Mouse (Mus musculus) ES-Bruce4 (cell line): ENCODE measurements around the gene Cd160. TPM values are rescaled to one million over a fixed set of nuclear protein-coding genes. Genes with fewer than 3 reads are reported as not detected.

Source experiments
- H3K27ac ChIP-seq: 2 replicates; pipeline ENCODE4 v1.5.1; 2012; ENCODE audit warnings: low read length, inconsistent platforms; ENCODE audit not compliant: insufficient read depth
- H3K27me3 ChIP-seq: 2 replicates; pipeline ENCODE4 v1.6.1; 2012; ENCODE audit warnings: mild to moderate bottlenecking, low read length, inconsistent platforms; ENCODE audit not compliant: control insufficient read depth, poor library complexity, insufficient read depth, severe bottlenecking
- H3K36me3 ChIP-seq: 2 replicates; pipeline ENCODE4 v1.6.1; 2012; ENCODE audit warnings: inconsistent platforms, mild to moderate bottlenecking, low read length, moderate library complexity; ENCODE audit not compliant: control insufficient read depth, poor library complexity, insufficient read depth, severe bottlenecking
- H3K4me1 ChIP-seq: one replicate; pipeline ENCODE4 v1.8.1; 2011; ENCODE audit warnings: low read length; ENCODE audit not compliant: control insufficient read depth, insufficient read depth
- H3K4me3 ChIP-seq: 2 replicates; pipeline ENCODE4 v1.5.1; 2011; ENCODE audit warnings: low read depth, mild to moderate bottlenecking, low read length
- H3K9ac ChIP-seq: 2 replicates; pipeline ENCODE4 v1.6.1; 2012; ENCODE audit warnings: low read depth, mild to moderate bottlenecking, inconsistent platforms; ENCODE audit not compliant: poor library complexity, severe bottlenecking
- H3K9me3 ChIP-seq: replicated peaks from 2 replicates; pipeline ENCODE4 v1.6.1; 2012; ENCODE audit warnings: mild to moderate bottlenecking, low read length, inconsistent platforms; ENCODE audit not compliant: control insufficient read depth, poor library complexity, insufficient read depth, severe bottlenecking
- CTCF ChIP-seq: IDR thresholded peaks from one replicate; pipeline ENCODE4 v1.8.1; 2011; ENCODE audit warnings: low read depth, low read length
- EP300 ChIP-seq: IDR thresholded peaks from 2 replicates; pipeline ENCODE4 v1.6.1; 2011; ENCODE audit warnings: low read depth, low read length; ENCODE audit not compliant: insufficient read depth
- POLR2A ChIP-seq: IDR thresholded peaks from one replicate; pipeline ENCODE4 v1.8.1; 2011; ENCODE audit warnings: low read length; ENCODE audit not compliant: insufficient read depth
- polyA plus RNA-seq: library from polyadenylated mRNA; stranded (reverse); fragments of >200 nt; gene quantifications from 2 replicates; pipeline ENCODE4 v1.2.4, GENCODE M21; 2011; ENCODE audit warnings: low read depth; ENCODE audit not compliant: missing spikeins, insufficient read depth, insufficient read length

Cd160 gene
- polyA plus RNA-seq, 1 experiment: not detected

DNA sequence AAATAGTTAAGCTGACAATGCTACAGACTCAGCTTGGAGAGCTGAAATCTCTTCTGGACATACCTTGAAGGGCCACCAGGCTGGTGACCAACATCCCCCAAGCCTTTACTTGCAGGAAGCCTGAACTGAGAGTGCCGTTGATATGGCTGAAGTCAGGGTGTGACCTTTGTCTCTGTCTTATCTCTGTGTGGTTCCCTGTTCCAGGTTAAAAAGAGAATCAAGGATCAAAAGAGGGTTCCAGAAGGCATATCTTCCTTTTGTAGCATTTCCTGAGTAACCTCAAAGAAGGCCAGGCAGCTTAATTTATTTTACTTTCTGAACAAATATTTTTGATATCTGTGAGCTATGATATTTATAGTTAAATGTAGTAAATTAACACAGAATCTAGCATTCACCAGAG lies 26.9 kb downstream of the Cd160 start:
- Histone ChIP-seq H3K36me3 (no peaks in the 10 kb centered on the region), H3K27me3 (no peaks in the 10 kb centered on the region), H3K4me3 (no peak overlapping the region), H3K9me3 (peaks cover 2% of the 10 kb centered on the region; the same call in 1 of the 2 replicates), H3K27ac (no peak overlapping the region), H3K4me1 (no peaks in the 10 kb centered on the region), H3K9ac (no peak overlapping the region)
- no peak for TF ChIP-seq CTCF
- TF ChIP-seq EP300: no peak
- TF ChIP-seq POLR2A: no peak

GRCm38 (mm10) chr3:96800254-96800653 lies 28.9 kb downstream of the Cd160 start:
- no peak overlapping the region for H3K27ac ChIP-seq
- no peaks in the 10 kb centered on the region for H3K4me1 ChIP-seq
- H3K27me3 ChIP-seq: no peaks in the 10 kb centered on the region
- no peaks in the 10 kb centered on the region for H3K36me3 ChIP-seq
- no peak overlapping the region for H3K4me3 ChIP-seq
- H3K9ac ChIP-seq: no peak overlapping the region
- H3K9me3 ChIP-seq: no peaks in the 10 kb centered on the region; the same call in 1 of the 2 replicates
- TF ChIP-seq CTCF (no peak), EP300 (no peak), POLR2A (no peak)

- Histone ChIP-seq H3K27me3 (no peaks in the 10 kb centered on the region), H3K9ac (no peak overlapping the region), H3K36me3 (peaks cover 6% of the 10 kb centered on the region; the same call in 1 of the 2 replicates), H3K4me1 (no peaks in the 10 kb centered on the region), H3K4me3 (no peak overlapping the region), H3K27ac (no peak overlapping the region), H3K9me3 (no peaks in the 10 kb centered on the region)
- no peak for TF ChIP-seq POLR2A
- no peak for TF ChIP-seq EP300
- no peak for TF ChIP-seq CTCF
Measured at GRCm38 (mm10) chr3:96788506-96788905, 40.6 kb downstream of the Cd160 start.

GRCm38 (mm10) chr3:96787784-96788183 lies 41.4 kb downstream of the Cd160 start:
- TF ChIP-seq CTCF (no peak), EP300 (no peak), POLR2A (no peak)
- Histone ChIP-seq H3K36me3 (peaks cover 6% of the 10 kb centered on the region; the same call in 1 of the 2 replicates), H3K27me3 (no peaks in the 10 kb centered on the region)

DNA sequence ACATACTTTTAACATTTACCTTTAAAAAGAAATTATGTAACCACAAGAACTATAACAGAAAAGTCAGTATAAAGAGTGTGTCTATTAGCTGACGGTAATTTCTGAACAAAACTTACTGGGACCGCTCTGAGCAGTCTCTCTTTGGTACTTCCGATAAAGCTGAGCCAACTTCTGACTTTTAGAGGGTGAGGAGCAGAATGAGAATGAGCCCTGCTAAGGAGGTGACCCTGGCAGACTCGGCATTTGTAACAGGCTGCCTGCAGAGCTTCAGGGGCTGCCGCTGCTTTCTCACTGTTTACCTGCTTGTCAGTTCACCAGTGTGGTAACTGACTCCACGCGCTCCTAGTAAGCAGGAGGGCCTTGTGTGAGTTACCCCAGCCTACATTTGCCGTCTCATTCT lies 46.9 kb downstream of the Cd160 start:
- no peak overlapping the region for H3K27ac ChIP-seq
- 0 out of 2 replicates have a peak, but pooled peaks cover 2% of the 10 kb centered on the region for H3K36me3 ChIP-seq
- no peaks in the 10 kb centered on the region for H3K4me1 ChIP-seq
- TF ChIP-seq POLR2A: no peak
- TF ChIP-seq EP300: no peak
- TF ChIP-seq CTCF: no peak
- H3K4me3 ChIP-seq: no peak overlapping the region
- H3K9ac ChIP-seq: no peak overlapping the region
- H3K9me3 ChIP-seq: no peaks in the 10 kb centered on the region
- no peaks in the 10 kb centered on the region for H3K27me3 ChIP-seq

More at GRCm38 (mm10) chr3:96787784-96788183, 41.4 kb downstream of the Cd160 start:
- Histone ChIP-seq H3K4me3 (no peak overlapping the region), H3K9ac (no peak overlapping the region), H3K4me1 (no peaks in the 10 kb centered on the region), H3K27ac (no peak overlapping the region), H3K9me3 (no peaks in the 10 kb centered on the region)

DNA sequence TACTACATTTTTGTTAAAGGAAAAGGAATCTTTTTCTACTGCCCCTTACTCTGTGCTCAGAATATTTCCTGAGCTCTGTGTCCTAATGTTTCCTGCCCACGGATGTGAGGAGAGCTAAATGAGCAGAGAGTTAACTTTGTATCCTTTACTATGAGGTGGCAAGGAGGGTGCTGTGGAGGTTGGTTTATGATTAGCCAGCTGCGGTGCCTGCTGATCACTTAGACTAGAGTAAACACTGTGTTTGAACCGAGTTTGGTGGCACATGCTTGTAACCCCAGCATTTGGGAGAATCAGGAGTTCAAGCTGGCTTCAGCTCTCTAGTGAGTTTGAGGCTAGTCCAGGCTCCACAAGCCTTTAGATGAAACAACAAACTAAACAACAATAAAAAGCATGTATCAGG lies 52.0 kb downstream of the Cd160 start:
- Histone ChIP-seq H3K27me3 (no peaks in the 10 kb centered on the region), H3K4me3 (no peak overlapping the region), H3K9me3 (no peaks in the 10 kb centered on the region), H3K9ac (no peak overlapping the region), H3K4me1 (no peaks in the 10 kb centered on the region), H3K36me3 (0 out of 2 replicates have a peak, but pooled peaks cover 2% of the 10 kb centered on the region), H3K27ac (no peak overlapping the region)
- TF ChIP-seq EP300 (no peak), CTCF (no peak), POLR2A (no peak)

- H3K4me3 ChIP-seq: no peak overlapping the region
- no peak overlapping the region for H3K27ac ChIP-seq
- H3K27me3 ChIP-seq: no peaks in the 10 kb centered on the region
- no peaks in the 10 kb centered on the region for H3K9me3 ChIP-seq
- TF ChIP-seq EP300 (no peak), CTCF (no peak), POLR2A (no peak)
- H3K9ac ChIP-seq: no peak overlapping the region
- H3K4me1 ChIP-seq: no peaks in the 10 kb centered on the region
- 0 out of 2 replicates have a peak, but pooled peaks cover 2% of the 10 kb centered on the region for H3K36me3 ChIP-seq
Measured at GRCm38 (mm10) chr3:96772949-96773348, 56.2 kb downstream of the Cd160 start.
